Mouse (Mus musculus) thymus, adult 2 months (tissue): Measurements from ENCODE around the gene Gjb1.

Experiments
- CTCF ChIP-seq: fragments of 200-500 bp; IDR thresholded peaks from 2 replicates; pipeline ENCODE4 v1.5.1; 2012; ENCODE audit warnings: mild to moderate bottlenecking, control low read depth, low read length, moderate library complexity, borderline replicate concordance; ENCODE audit not compliant: control insufficient read depth, poor library complexity, insufficient read depth; ENCODE audit errors: extremely low read depth
- POLR2A ChIP-seq: fragments of 200-500 bp; IDR thresholded peaks from 2 replicates; pipeline ENCODE4 v1.6.1; 2012; ENCODE audit warnings: mild to moderate bottlenecking, low read length, control low read depth, moderate library complexity; ENCODE audit not compliant: control insufficient read depth, poor library complexity, insufficient read depth; ENCODE audit errors: extremely low read depth

DNA sequence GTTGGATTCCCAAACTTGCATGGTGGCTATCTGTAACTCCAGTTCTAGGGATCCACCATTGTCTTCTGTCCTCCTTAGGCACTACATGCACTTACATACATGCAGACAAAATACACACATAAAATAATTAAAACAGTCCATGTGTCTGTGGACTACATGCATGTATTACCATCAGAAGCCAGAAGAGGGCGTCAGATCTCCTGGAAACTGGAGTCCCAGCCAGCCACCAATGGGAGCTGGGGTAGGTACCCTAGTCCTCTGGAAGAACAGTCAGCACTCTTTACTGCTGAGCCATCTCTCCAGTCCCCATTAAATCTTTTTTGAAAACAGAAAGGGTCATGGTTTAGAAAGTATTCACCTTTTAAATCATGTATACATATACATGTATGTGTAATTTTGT is 51.6 kb downstream of the Gjb1 start:
- no peak for TF ChIP-seq POLR2A
- TF ChIP-seq CTCF, result no peak
